Mouse (Mus musculus) embryonic facial prominence, embryonic 10.5 days (tissue): ENCODE results near the gene Sh2d3c. TPM values are rescaled to one million over a fixed set of nuclear protein-coding genes. Genes with fewer than 3 reads are reported as not detected.
A peak's percentile ranks its signal among the peaks of the same experiment; 100 is the strongest.

Experiments
- DNase-seq: peaks from one replicate; pipeline ENCODE4 v3.0.0-alpha.2; 2017; ENCODE audit warnings: low spot score
- H3K27ac ChIP-seq: fragments of 300-500 bp; sonication (generic); replicated peaks from 2 replicates; pipeline ENCODE4 v1.5.1; 2016; ENCODE audit warnings: mild to moderate bottlenecking
- H3K27me3 ChIP-seq: fragments of 300-500 bp; sonication (generic); replicated peaks from 2 replicates; pipeline ENCODE4 v1.6.1; 2016; ENCODE audit warnings: low read depth, mild to moderate bottlenecking; ENCODE audit not compliant: poor library complexity, severe bottlenecking
- H3K36me3 ChIP-seq: fragments of 300-500 bp; sonication (generic); replicated peaks from 2 replicates; pipeline ENCODE4 v1.6.1; 2016; ENCODE audit warnings: mild to moderate bottlenecking, moderate library complexity
- H3K4me1 ChIP-seq: fragments of 300-500 bp; sonication (generic); 2 replicates; pipeline ENCODE4 v1.6.1; 2016
- H3K4me3 ChIP-seq: fragments of 300-500 bp; sonication (generic); 2 replicates; pipeline ENCODE4 v1.5.1; 2016; ENCODE audit warnings: mild to moderate bottlenecking, moderate library complexity
- H3K9me3 ChIP-seq: fragments of 300-500 bp; sonication (generic); 2 replicates; pipeline ENCODE4 v1.6.1; 2016; ENCODE audit warnings: mild to moderate bottlenecking
- WGBS: fragments of 180-500 bp; shearing (Covaris S2); methylation state at CpG from one replicate; pipeline ENCODE4 v1.1.7; 2016; 5-methylcytosine and 5-hydroxymethylcytosine counted together
- polyA plus RNA-seq: library from polyadenylated mRNA; unstranded; fragments of >200 nt; fragmentation: Nextera tagmentation; extraction: Ambion mirVana; gene quantifications from 2 replicates; pipeline ENCODE4 v1.2.1, GENCODE M21; 2016

Sh2d3c gene
- polyA plus RNA-seq, 1 experiment from 2014 or later = 27.1 TPM

- no peak overlapping the region for H3K4me3 ChIP-seq
- H3K4me1 ChIP-seq = no peaks in the 10 kb centered on the region; the same call in 1 of the 2 replicates
- DNase-seq = no peak
- H3K27ac ChIP-seq = no peak overlapping the region
- no peaks in the 10 kb centered on the region for H3K9me3 ChIP-seq
- 96% methylated on average over 8 of the region's 8 CpGs for WGBS
- H3K36me3 ChIP-seq = peaks cover 65% of the 10 kb centered on the region
- H3K27me3 ChIP-seq = no peaks in the 10 kb centered on the region
Observed at GRCm38 (mm10) chr2:32703046-32703445, 17.8 kb upstream of the Sh2d3c start.

- no peaks in the 10 kb centered on the region for H3K9me3 ChIP-seq
- no peak within 1 kb of the TSS for H3K4me3 ChIP-seq
- peaks cover 74% of the 10 kb centered on the region for H3K36me3 ChIP-seq
- no peak within 1 kb of the TSS for H3K27ac ChIP-seq
- no peak for DNase-seq
- H3K4me1 ChIP-seq = no peaks in the 10 kb centered on the region
- 85% methylated on average over 2 of the region's 2 CpGs for WGBS
- H3K27me3 ChIP-seq = no peaks in the 10 kb centered on the region
Observed at GRCm38 (mm10) chr2:32704021-32704421, 16.8 kb upstream of the Sh2d3c start, which contains the start of gene Fpgs. TSS of gene Fpgs (minus strand) at chr2:32704145.

GRCm38 (mm10) chr2:32705018-32705417, 15.8 kb upstream of the Sh2d3c start:
- H3K4me3 ChIP-seq = no peak overlapping the region
- no peaks in the 10 kb centered on the region for H3K9me3 ChIP-seq
- WGBS = 89% methylated on average over 7 of the region's 7 CpGs
- peaks cover 6% of the 10 kb centered on the region; the same call in 1 of the 2 replicates for H3K4me1 ChIP-seq
- no peak for DNase-seq
- H3K27me3 ChIP-seq = no peaks in the 10 kb centered on the region
- peaks cover 84% of the 10 kb centered on the region for H3K36me3 ChIP-seq
- no peak overlapping the region for H3K27ac ChIP-seq

GRCm38 (mm10) chr2:32706971-32707370, 13.9 kb upstream of the Sh2d3c start:
- Histone ChIP-seq H3K4me3 (no peak overlapping the region), H3K36me3 (peaks cover 96% of the 10 kb centered on the region), H3K27ac (no peak overlapping the region), H3K9me3 (no peaks in the 10 kb centered on the region), H3K27me3 (no peaks in the 10 kb centered on the region), H3K4me1 (peaks cover 16% of the 10 kb centered on the region)
- DNase-seq = no peak
- 94% methylated on average over 6 of the region's 6 CpGs for WGBS

GRCm38 (mm10) chr2:32708643-32709042, 12.2 kb upstream of the Sh2d3c start:
- 46% methylated on average over 3 of the region's 3 CpGs for WGBS
- peaks cover 27% of the 10 kb centered on the region for H3K4me1 ChIP-seq
- no peak overlapping the region for H3K27ac ChIP-seq
- H3K27me3 ChIP-seq = no peaks in the 10 kb centered on the region
- peaks cover 79% of the 10 kb centered on the region for H3K36me3 ChIP-seq
- peak; percentile 82 for DNase-seq
- H3K9me3 ChIP-seq = no peaks in the 10 kb centered on the region
- no peak overlapping the region for H3K4me3 ChIP-seq

- 96% methylated on average over 20 of the region's 20 CpGs for WGBS
Observed at GRCm38 (mm10) chr2:32709521-32710137, 11.2 kb upstream of the Sh2d3c start.

GRCm38 (mm10) chr2:32710425-32710824, 10.4 kb upstream of the Sh2d3c start:
- H3K36me3 ChIP-seq = peaks cover 62% of the 10 kb centered on the region
- DNase-seq = no peak
- WGBS = 85% methylated on average over 5 of the region's 5 CpGs

More at GRCm38 (mm10) chr2:32709521-32710137, 11.2 kb upstream of the Sh2d3c start:
- DNase-seq = no peak
- H3K9me3 ChIP-seq = no peaks in the 10 kb centered on the region
- H3K4me3 ChIP-seq = 0 out of 2 replicates have a peak overlapping the region, but pooled peaks have one; percentile 15
- H3K36me3 ChIP-seq = peaks cover 69% of the 10 kb centered on the region
- H3K27me3 ChIP-seq = no peaks in the 10 kb centered on the region
- peaks cover 37% of the 10 kb centered on the region for H3K4me1 ChIP-seq
- no peak overlapping the region for H3K27ac ChIP-seq

GRCm38 (mm10) chr2:32711301-32712056, 9.4 kb upstream of the Sh2d3c start:
- DNase-seq = no peak
- H3K4me1 ChIP-seq = peaks cover 45% of the 10 kb centered on the region
- 31% methylated on average over 9 of the region's 9 CpGs for WGBS
- no peaks in the 10 kb centered on the region for H3K27me3 ChIP-seq
- peak overlapping the region; percentile 90 for H3K4me3 ChIP-seq
- no peaks in the 10 kb centered on the region for H3K9me3 ChIP-seq
- peak overlapping the region; percentile 97 for H3K27ac ChIP-seq
- H3K36me3 ChIP-seq = peaks cover 51% of the 10 kb centered on the region

More at GRCm38 (mm10) chr2:32710425-32710824, 10.4 kb upstream of the Sh2d3c start:
- Histone ChIP-seq H3K9me3 (no peaks in the 10 kb centered on the region), H3K27ac (no peak overlapping the region), H3K4me1 (peaks cover 45% of the 10 kb centered on the region), H3K27me3 (no peaks in the 10 kb centered on the region), H3K4me3 (no peak overlapping the region)

- Histone ChIP-seq H3K9me3 (no peaks in the 10 kb centered on the region), H3K4me3 (peak overlapping the region; percentile 90), H3K27ac (peak overlapping the region; percentile 97), H3K27me3 (no peaks in the 10 kb centered on the region), H3K36me3 (peaks cover 44% of the 10 kb centered on the region), H3K4me1 (peaks cover 45% of the 10 kb centered on the region)
- DNase-seq = peak; percentile 78
- under 1% methylated on average over 41 of the region's 41 CpGs for WGBS
Observed at GRCm38 (mm10) chr2:32712108-32712551, 8.7 kb upstream of the Sh2d3c start.

GRCm38 (mm10) chr2:32712586-32712933, 8.3 kb upstream of the Sh2d3c start:
- H3K4me1 ChIP-seq = peaks cover 45% of the 10 kb centered on the region
- under 1% methylated on average over 44 of the region's 44 CpGs for WGBS
- peaks cover 40% of the 10 kb centered on the region for H3K36me3 ChIP-seq
- peak; percentile 97 for DNase-seq
- no peaks in the 10 kb centered on the region for H3K27me3 ChIP-seq
- no peaks in the 10 kb centered on the region for H3K9me3 ChIP-seq
- H3K27ac ChIP-seq = peak overlapping the region; percentile 97
- peak overlapping the region; percentile 90 for H3K4me3 ChIP-seq

- under 1% methylated on average over 72 of the region's 79 CpGs for WGBS
- H3K9me3 ChIP-seq = no peaks in the 10 kb centered on the region
Observed at GRCm38 (mm10) chr2:32712934-32713817, 7.7 kb upstream of the Sh2d3c start, which contains the start of gene Cdk9. TSS of gene Cdk9 (minus strand) at chr2:32713076.

More at GRCm38 (mm10) chr2:32712934-32713817, 7.7 kb upstream of the Sh2d3c start, which contains the start of gene Cdk9:
- peaks cover 34% of the 10 kb centered on the region for H3K36me3 ChIP-seq
- no peaks in the 10 kb centered on the region for H3K27me3 ChIP-seq
- H3K27ac ChIP-seq = peak within 1 kb of the TSS; percentile 97
- peak within 1 kb of the TSS; percentile 90 for H3K4me3 ChIP-seq
- H3K4me1 ChIP-seq = peaks cover 45% of the 10 kb centered on the region
- peak; percentile 93 for DNase-seq
